Mouse (Mus musculus): ENCODE measurements at regions not wholly inside any gene's neighbourhood (a gene's known extent, or its start where the extent isn't known, plus 50 kb on each side); places are given as distances from the start of the nearest gene placed in this dataset.

- no peak for DNase-seq (ENCODE audit: low spot score in 2 of 2)
- intact Hi-C loops (cut with DNase I) = loop anchor here (5.0 kb wide), 1 partner anchor 32 kb away; no protein-coding TSS in a partner anchor
Observed at GRCm38 (mm10) chr4:138509901-138510300, 55.8 kb downstream of the Camk2n1 start.

- intact Hi-C loops (cut with DNase I) = no loop called here
- no peak for DNase-seq (ENCODE audit: low spot score in 2 of 2)
Observed at GRCm38 (mm10) chr4:138513876-138514275, 59.8 kb downstream of the Camk2n1 start.

All from left cerebral cortex, postnatal 25 days (tissue).